Mouse (Mus musculus): ENCODE results near the gene Myo1c. TPM values are rescaled to one million over a fixed set of nuclear protein-coding genes. Genes with fewer than 3 reads are reported as not detected.

Gene Myo1c
- polyA plus RNA-seq, 1 experiment from 2014 or later, result 65.3 TPM

GRCm38 (mm10) chr11:75624102-75624554 is 26.2 kb upstream of the Myo1c start:
- ATAC-seq (ENCODE audit: insufficient number of reproducible peaks, low FRiP score, low TSS enrichment, low read depth), result no peak
- Histone ChIP-seq H3K27me3 (no peaks in the 10 kb centered on the region), H3K4me1 (no peaks in the 10 kb centered on the region), H3K9ac (no peak overlapping the region), H3K4me2 (replicated peaks) (no peak overlapping the region), H3K9me3 (replicated peaks) (no peaks in the 10 kb centered on the region), H3K36me3 (peaks cover 81% of the 10 kb centered on the region), H3K27ac (replicated peaks) (no peak overlapping the region), H3K4me3 (replicated peaks) (no peak overlapping the region)
- WGBS, result 64% methylated on average over 2 of the region's 2 CpGs

GRCm38 (mm10) chr11:75625820-75626219 is 24.5 kb upstream of the Myo1c start:
- Histone ChIP-seq H3K4me1 (peaks cover 10% of the 10 kb centered on the region; the same call in 1 of the 2 replicates), H3K27ac (replicated peaks) (no peak overlapping the region), H3K4me2 (replicated peaks) (no peak overlapping the region), H3K27me3 (no peaks in the 10 kb centered on the region), H3K9me3 (replicated peaks) (no peaks in the 10 kb centered on the region), H3K36me3 (peaks cover 64% of the 10 kb centered on the region), H3K4me3 (replicated peaks) (no peak overlapping the region), H3K9ac (no peak overlapping the region)
- ATAC-seq (ENCODE audit: insufficient number of reproducible peaks, low FRiP score, low TSS enrichment, low read depth), result no peak
- WGBS, result 82% methylated on average over 4 of the region's 4 CpGs

GRCm38 (mm10) chr11:75630098-75630497 is 20.2 kb upstream of the Myo1c start:
- H3K27me3 ChIP-seq, result no peaks in the 10 kb centered on the region
- no peak for ATAC-seq (ENCODE audit: insufficient number of reproducible peaks, low FRiP score, low TSS enrichment, low read depth)
- H3K4me3 ChIP-seq (replicated peaks), result peak overlapping the region; percentile 73
- H3K36me3 ChIP-seq, result peaks cover 48% of the 10 kb centered on the region
- WGBS, result 6% methylated on average over 5 of the region's 5 CpGs
- peaks cover 26% of the 10 kb centered on the region for H3K4me1 ChIP-seq
- H3K27ac ChIP-seq (replicated peaks), result peak overlapping the region; percentile 85
- no peaks in the 10 kb centered on the region for H3K9me3 ChIP-seq (replicated peaks)
- H3K9ac ChIP-seq, result peak overlapping the region; percentile 53
- H3K4me2 ChIP-seq (replicated peaks), result peak overlapping the region; percentile 84

- peak within 1 kb of the TSS; percentile 85 for H3K27ac ChIP-seq (replicated peaks)
- under 1% methylated on average over 46 of the region's 53 CpGs for WGBS
- H3K9ac ChIP-seq, result peak within 1 kb of the TSS; percentile 54
- no peaks in the 10 kb centered on the region for H3K27me3 ChIP-seq
- ATAC-seq (ENCODE audit: insufficient number of reproducible peaks, low FRiP score, low TSS enrichment, low read depth), result peak; percentile 100
- peaks cover 42% of the 10 kb centered on the region for H3K36me3 ChIP-seq
- H3K4me2 ChIP-seq (replicated peaks), result peak within 1 kb of the TSS; percentile 84
- H3K4me1 ChIP-seq, result peaks cover 32% of the 10 kb centered on the region
- peak within 1 kb of the TSS; percentile 73 for H3K4me3 ChIP-seq (replicated peaks)
- H3K9me3 ChIP-seq (replicated peaks), result no peaks in the 10 kb centered on the region
Measured at GRCm38 (mm10) chr11:75630645-75631229, 19.6 kb upstream of the Myo1c start, which contains the start of gene Inpp5k. TSS of gene Inpp5k (plus strand) at chr11:75630988.

- Histone ChIP-seq H3K27me3 (no peaks in the 10 kb centered on the region), H3K36me3 (peaks cover 32% of the 10 kb centered on the region), H3K4me1 (peaks cover 32% of the 10 kb centered on the region), H3K4me3 (replicated peaks) (peak overlapping the region; percentile 73), H3K4me2 (replicated peaks) (peak overlapping the region; percentile 84), H3K27ac (replicated peaks) (peak overlapping the region; percentile 71; the same call in 1 of the 2 replicates), H3K9me3 (replicated peaks) (no peaks in the 10 kb centered on the region), H3K9ac (peak overlapping the region; percentile 54)
- 6% methylated on average over 13 of the region's 13 CpGs for WGBS
- ATAC-seq (ENCODE audit: insufficient number of reproducible peaks, low FRiP score, low TSS enrichment, low read depth), result no peak
Measured at GRCm38 (mm10) chr11:75631561-75632225, 18.6 kb upstream of the Myo1c start.

DNA sequence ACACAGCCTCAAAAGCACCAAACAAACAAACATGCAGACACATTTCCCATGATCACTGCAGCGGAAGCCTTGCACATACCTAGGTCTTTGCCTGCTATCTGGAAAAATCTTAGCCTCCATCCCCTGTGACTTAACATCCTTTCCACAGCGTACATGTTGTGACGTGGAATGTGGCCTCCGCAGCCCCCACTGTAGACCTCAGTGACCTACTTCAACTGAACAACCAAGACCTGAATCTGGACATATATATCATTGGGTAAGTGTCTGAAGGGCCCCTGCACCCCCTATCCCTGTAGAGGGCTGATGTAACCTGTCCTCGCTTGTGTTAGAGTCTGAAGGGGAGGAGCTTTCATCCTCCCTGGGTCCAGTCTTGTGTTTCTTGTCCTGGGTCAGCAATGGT is 17.4 kb upstream of the Myo1c start:
- H3K4me2 ChIP-seq (replicated peaks), result no peak overlapping the region
- ATAC-seq (ENCODE audit: insufficient number of reproducible peaks, low FRiP score, low TSS enrichment, low read depth), result no peak
- no peaks in the 10 kb centered on the region for H3K9me3 ChIP-seq (replicated peaks)
- no peak overlapping the region for H3K4me3 ChIP-seq (replicated peaks)
- H3K4me1 ChIP-seq, result peaks cover 32% of the 10 kb centered on the region
- WGBS, result 90% methylated on average over 5 of the region's 5 CpGs
- H3K27ac ChIP-seq (replicated peaks), result no peak overlapping the region
- H3K27me3 ChIP-seq, result no peaks in the 10 kb centered on the region
- H3K36me3 ChIP-seq, result peaks cover 32% of the 10 kb centered on the region
- no peak overlapping the region for H3K9ac ChIP-seq

GRCm38 (mm10) chr11:75634801-75635200 is 15.5 kb upstream of the Myo1c start:
- no peak overlapping the region for H3K4me2 ChIP-seq (replicated peaks)
- no peak overlapping the region for H3K9ac ChIP-seq
- WGBS, result 73% methylated on average over 3 of the region's 3 CpGs
- no peaks in the 10 kb centered on the region for H3K27me3 ChIP-seq
- no peak overlapping the region for H3K27ac ChIP-seq (replicated peaks)
- ATAC-seq (ENCODE audit: insufficient number of reproducible peaks, low FRiP score, low TSS enrichment, low read depth), result no peak
- no peaks in the 10 kb centered on the region for H3K9me3 ChIP-seq (replicated peaks)
- H3K4me3 ChIP-seq (replicated peaks), result no peak overlapping the region
- H3K36me3 ChIP-seq, result peaks cover 30% of the 10 kb centered on the region
- H3K4me1 ChIP-seq, result peaks cover 27% of the 10 kb centered on the region

GRCm38 (mm10) chr11:75635315-75635714 is 15.0 kb upstream of the Myo1c start:
- Histone ChIP-seq H3K4me2 (replicated peaks) (no peak overlapping the region), H3K9me3 (replicated peaks) (no peaks in the 10 kb centered on the region), H3K36me3 (peaks cover 30% of the 10 kb centered on the region), H3K4me1 (peaks cover 22% of the 10 kb centered on the region), H3K27ac (replicated peaks) (no peak overlapping the region), H3K4me3 (replicated peaks) (no peak overlapping the region), H3K9ac (no peak overlapping the region), H3K27me3 (no peaks in the 10 kb centered on the region)
- ATAC-seq (ENCODE audit: insufficient number of reproducible peaks, low FRiP score, low TSS enrichment, low read depth), result no peak
- 48% methylated on average over 11 of the region's 11 CpGs for WGBS

DNA sequence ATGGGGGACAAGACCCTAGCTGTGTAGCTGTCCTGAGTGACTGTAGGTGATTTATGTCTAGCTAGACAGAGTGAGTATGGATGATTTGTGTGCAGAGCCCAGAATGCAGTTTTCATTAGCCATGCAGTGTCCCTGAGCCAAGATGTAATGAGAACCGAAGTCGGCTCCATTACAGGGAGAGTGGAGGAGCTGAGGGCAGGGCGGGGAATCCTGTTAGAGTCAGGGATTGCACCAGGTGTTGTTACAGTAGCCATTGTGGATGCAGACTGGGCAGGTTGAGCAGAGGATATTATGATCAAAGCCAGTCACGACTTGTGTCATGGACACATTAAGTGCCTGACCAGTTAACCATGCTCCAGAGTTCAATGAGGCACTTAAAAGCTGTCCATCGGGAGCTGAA is 7.0 kb upstream of the Myo1c start:
- WGBS, result 78% methylated on average over 5 of the region's 5 CpGs
- H3K9me3 ChIP-seq (replicated peaks), result no peaks in the 10 kb centered on the region
- no peak overlapping the region for H3K4me2 ChIP-seq (replicated peaks)
- ATAC-seq (ENCODE audit: insufficient number of reproducible peaks, low FRiP score, low TSS enrichment, low read depth), result no peak
- H3K36me3 ChIP-seq, result peaks cover 2% of the 10 kb centered on the region; the same call in 1 of the 2 replicates
- H3K4me1 ChIP-seq, result peaks cover 14% of the 10 kb centered on the region; the same call in 1 of the 2 replicates
- H3K27me3 ChIP-seq, result no peaks in the 10 kb centered on the region
- no peak overlapping the region for H3K27ac ChIP-seq (replicated peaks)
- no peak overlapping the region for H3K4me3 ChIP-seq (replicated peaks)
- no peak overlapping the region for H3K9ac ChIP-seq

- peaks cover 2% of the 10 kb centered on the region; the same call in 1 of the 2 replicates for H3K36me3 ChIP-seq
- ATAC-seq (ENCODE audit: insufficient number of reproducible peaks, low FRiP score, low TSS enrichment, low read depth), result no peak
- H3K4me1 ChIP-seq, result peaks cover 16% of the 10 kb centered on the region; the same call in 1 of the 2 replicates
- H3K9ac ChIP-seq, result no peak overlapping the region
- H3K9me3 ChIP-seq (replicated peaks), result no peaks in the 10 kb centered on the region
- H3K4me3 ChIP-seq (replicated peaks), result no peak overlapping the region
- H3K27ac ChIP-seq (replicated peaks), result 0 out of 2 replicates have a peak overlapping the region, but pooled peaks have one; percentile 2
- no peaks in the 10 kb centered on the region for H3K27me3 ChIP-seq
- H3K4me2 ChIP-seq (replicated peaks), result no peak overlapping the region
- 75% methylated on average over 9 of the region's 9 CpGs for WGBS
Measured at GRCm38 (mm10) chr11:75644684-75645083, 5.6 kb upstream of the Myo1c start.

DNA sequence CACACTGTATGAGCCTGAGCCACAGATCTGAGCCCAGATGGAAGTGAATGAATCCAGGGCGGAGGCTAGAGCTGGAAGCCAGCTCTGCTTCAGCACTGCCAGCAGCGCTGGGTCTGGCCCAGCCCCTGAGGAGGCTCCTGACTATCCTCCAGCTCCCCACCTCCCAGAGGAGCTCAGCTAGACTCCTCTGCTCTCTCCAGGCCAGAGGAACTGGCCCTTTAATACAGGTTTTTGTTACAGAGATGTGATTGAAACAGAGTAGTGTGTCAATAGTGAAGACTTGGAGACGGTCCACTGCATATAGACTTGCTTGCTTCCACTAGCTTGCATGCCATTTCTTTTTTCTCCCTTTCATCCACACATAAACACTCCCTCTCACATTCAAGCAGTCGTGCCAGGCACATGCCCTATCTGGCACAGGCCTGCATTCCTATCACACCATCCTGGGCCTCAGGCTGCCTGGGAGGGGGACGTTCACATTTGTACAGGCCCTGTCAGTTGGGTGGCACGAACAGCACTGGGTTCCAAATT is 2.6 kb upstream of the Myo1c start:
- WGBS, result 52% methylated on average over 6 of the region's 6 CpGs
- H3K27ac ChIP-seq (replicated peaks), result peak overlapping the region; percentile 61

More for the DNA sequence above, 2.6 kb upstream of the Myo1c start:
- no peak overlapping the region for H3K9ac ChIP-seq
- H3K36me3 ChIP-seq, result peaks cover 2% of the 10 kb centered on the region; the same call in 1 of the 2 replicates
- no peak overlapping the region for H3K4me3 ChIP-seq (replicated peaks)
- no peak for ATAC-seq (ENCODE audit: insufficient number of reproducible peaks, low FRiP score, low TSS enrichment, low read depth)
- H3K27me3 ChIP-seq, result no peaks in the 10 kb centered on the region
- no peaks in the 10 kb centered on the region for H3K9me3 ChIP-seq (replicated peaks)
- H3K4me2 ChIP-seq (replicated peaks), result no peak overlapping the region
- peaks cover 38% of the 10 kb centered on the region for H3K4me1 ChIP-seq

Measured in embryonic facial prominence, embryonic 15.5 days (tissue).